Mouse (Mus musculus) ES-E14 (cell line): ENCODE measurements at regions not wholly inside any gene's neighbourhood (a gene's known extent, or its start where the extent isn't known, plus 50 kb on each side); places are given as distances from the start of the nearest gene placed in this dataset.
A peak's percentile ranks its signal among the peaks of the same experiment; 100 is the strongest.

Experiments used
- DNase-seq: peaks from one replicate; pipeline ENCODE4 v3.0.0-alpha.2; 2013; ENCODE audit warnings: low read depth, low spot score
- H3K27ac ChIP-seq: 2 replicates; pipeline ENCODE4 v1.5.1; 2012; ENCODE audit warnings: low read depth, mild to moderate bottlenecking, low read length, moderate library complexity, mixed read lengths; ENCODE audit not compliant: poor library complexity, insufficient read depth, severe bottlenecking
- H3K36me3 ChIP-seq: 2 replicates; pipeline ENCODE4 v1.6.1; 2012; ENCODE audit warnings: mild to moderate bottlenecking, low read length, moderate library complexity, mixed read lengths; ENCODE audit not compliant: control insufficient read depth, poor library complexity, insufficient read depth, severe bottlenecking
- H3K4me1 ChIP-seq, 2 experiments: fragments of 150-350 bp in 1 of 2; sonication (generic) in 1 of 2; 2 replicates each; pipeline ENCODE4 v1.6.1; 2012; ENCODE audit warnings: low read length in 2 of 2, mild to moderate bottlenecking in 1 of 2, mixed read lengths in 1 of 2; ENCODE audit not compliant: control insufficient read depth in 2 of 2, insufficient read depth in 2 of 2, poor library complexity in 1 of 2
- H3K4me3 ChIP-seq, 2 experiments: fragments of 150-350 bp in 1 of 2; sonication (generic) in 1 of 2; 2 replicates each; pipeline ENCODE4 v1.5.1; 2012; ENCODE audit warnings: low read length in 2 of 2, low read depth in 1 of 2, mild to moderate bottlenecking in 1 of 2, mixed read lengths in 1 of 2; ENCODE audit not compliant: insufficient read depth in 1 of 2, poor library complexity in 1 of 2, severe bottlenecking in 1 of 2
- H3K9ac ChIP-seq: 2 replicates; pipeline ENCODE4 v1.6.1; 2012; ENCODE audit warnings: low read depth, mild to moderate bottlenecking, low read length, mixed read lengths; ENCODE audit not compliant: poor library complexity, insufficient read depth, severe bottlenecking
- H3K9me3 ChIP-seq: fragments of 150-350 bp; sonication (generic); 2 replicates; pipeline ENCODE4 v1.6.1; 2012; ENCODE audit warnings: low read depth, mild to moderate bottlenecking, low read length; ENCODE audit not compliant: control insufficient read depth, insufficient read depth
- CHD2 ChIP-seq: IDR thresholded peaks from 2 replicates; pipeline ENCODE4 v1.6.1; 2014; ENCODE audit warnings: mild to moderate bottlenecking, low read depth, low read length, inconsistent platforms
- HCFC1 ChIP-seq: IDR thresholded peaks from 2 replicates; pipeline ENCODE4 v1.6.1; 2012; ENCODE audit warnings: low read length, inconsistent platforms, borderline replicate concordance; ENCODE audit not compliant: insufficient read depth
- MAFK ChIP-seq: IDR thresholded peaks from 2 replicates; pipeline ENCODE4 v1.6.1; 2014; ENCODE audit warnings: mild to moderate bottlenecking, low read depth, low read length, inconsistent platforms; ENCODE audit not compliant: insufficient read depth
- ZC3H11A ChIP-seq: IDR thresholded peaks from 2 replicates; pipeline ENCODE4 v1.6.1; 2012; ENCODE audit warnings: low read depth, mild to moderate bottlenecking, inconsistent platforms, low read length, borderline replicate concordance
- ZNF384 ChIP-seq: IDR thresholded peaks from 2 replicates; pipeline ENCODE4 v1.6.1; 2012; ENCODE audit warnings: low read depth, low read length, inconsistent platforms
- in situ Hi-C, 2 experiments: fragments of 600-800 bp; cut with MboI; formaldehyde crosslinking; loops; one replicate each; pipeline ENCODE4 v1.15.1; 2025; ENCODE audit warnings: low sequenced_read_pairs in 2 of 2, inconsistent platforms in 1 of 2; ENCODE audit not compliant: unreplicated experiment in 2 of 2

- no peak for DNase-seq
Measured at GRCm38 (mm10) chr9:63087195-63087594, 61.6 kb downstream of the Skor1 start.

GRCm38 (mm10) chr9:63086671-63087070, 62.1 kb downstream of the Skor1 start:
- no peak overlapping the region for H3K27ac ChIP-seq
- in situ Hi-C loops, result no loop called here
- H3K36me3 ChIP-seq, result no peaks in the 10 kb centered on the region
- H3K4me3 ChIP-seq, result no peak overlapping the region
- peaks cover 0 to 2% of the 10 kb centered on the region in 2 experiments; a peak in 2 of 4 replicates for H3K4me1 ChIP-seq
- H3K9me3 ChIP-seq, result no peaks in the 10 kb centered on the region
- no peak overlapping the region for H3K9ac ChIP-seq
- TF ChIP-seq MAFK (no peak), ZNF384 (no peak), HCFC1 (no peak), ZC3H11A (no peak), CHD2 (no peak)
- no peak for DNase-seq

More at GRCm38 (mm10) chr9:63087195-63087594, 61.6 kb downstream of the Skor1 start:
- H3K4me3 ChIP-seq, result no peak overlapping the region
- no peak overlapping the region for H3K9ac ChIP-seq
- no peak overlapping the region for H3K27ac ChIP-seq
- H3K9me3 ChIP-seq, result no peaks in the 10 kb centered on the region
- peaks cover 0 to 6% of the 10 kb centered on the region in 2 experiments; a peak in 2 of 4 replicates for H3K4me1 ChIP-seq
- no peaks in the 10 kb centered on the region for H3K36me3 ChIP-seq
- no peak for TF ChIP-seq HCFC1
- TF ChIP-seq ZNF384, result no peak
- TF ChIP-seq ZC3H11A, result no peak
- no peak for TF ChIP-seq CHD2
- TF ChIP-seq MAFK, result no peak
- in situ Hi-C loops, result no loop called here

- Histone ChIP-seq H3K4me3 (no peak overlapping the region), H3K27ac (no peak overlapping the region), H3K4me1 (no peaks in the 10 kb centered on the region), H3K9ac (no peak overlapping the region), H3K9me3 (no peaks in the 10 kb centered on the region), H3K36me3 (no peaks in the 10 kb centered on the region)
- in situ Hi-C loops, result no loop called here
- no peak for TF ChIP-seq ZC3H11A
- no peak for TF ChIP-seq CHD2
- no peak for TF ChIP-seq MAFK
- TF ChIP-seq HCFC1, result no peak
- no peak for TF ChIP-seq ZNF384
- DNase-seq, result no peak
Measured at GRCm38 (mm10) chr9:63082830-63083229, 65.9 kb downstream of the Skor1 start.

GRCm38 (mm10) chr9:63082311-63082710, 66.5 kb downstream of the Skor1 start:
- H3K27ac ChIP-seq, result 0 out of 2 replicates have a peak overlapping the region, but pooled peaks have one; percentile 31
- TF ChIP-seq HCFC1 (no peak), ZNF384 (no peak), MAFK (no peak), ZC3H11A (no peak), CHD2 (no peak)

GRCm38 (mm10) chr9:63080406-63080805, 68.4 kb downstream of the Skor1 start:
- Histone ChIP-seq H3K27ac (no peak overlapping the region), H3K36me3 (no peaks in the 10 kb centered on the region), H3K4me3 (no peak overlapping the region), H3K9me3 (no peaks in the 10 kb centered on the region), H3K9ac (no peak overlapping the region), H3K4me1 (peaks cover 0 to 3% of the 10 kb centered on the region in 2 experiments; a peak in 1 of 4 replicates)
- DNase-seq, result no peak
- in situ Hi-C loops, result no loop called here
- no peak for TF ChIP-seq CHD2
- TF ChIP-seq ZC3H11A, result no peak
- TF ChIP-seq HCFC1, result no peak

More at GRCm38 (mm10) chr9:63082311-63082710, 66.5 kb downstream of the Skor1 start:
- H3K4me3 ChIP-seq, result no peak overlapping the region
- no peaks in the 10 kb centered on the region for H3K36me3 ChIP-seq
- in situ Hi-C loops, result no loop called here
- DNase-seq, result no peak
- no peaks in the 10 kb centered on the region for H3K4me1 ChIP-seq
- no peak overlapping the region for H3K9ac ChIP-seq
- H3K9me3 ChIP-seq, result no peaks in the 10 kb centered on the region
